In genomic region chrX:168123589-168123965, GRCm38 (mm10) we compare ENCODE assay signal across 9 mouse cellular contexts.
DNase-seq lines count a peak whose midpoint lies in the region; ATAC-seq and TF ChIP-seq lines count a peak whose summit lies in the region.
"Had no signal": no experiment of that assay in that cellular context is flagged by ENCODE, and none has a peak within 500 bp of the region (broad histone marks: within the 10 kb centered on the region; RNA-seq: fewer than 3 reads in every experiment).

No protein-coding gene starts in this region.

- H3K36me3 ChIP-seq in heart, embryonic 13.5 days, result no peaks in the 10 kb centered on the region
- no peaks in the 10 kb centered on the region for H3K36me3 ChIP-seq in limb, embryonic 12.5 days
- H3K36me3 ChIP-seq in stomach, postnatal 0 days (ENCODE audit: control insufficient read depth, insufficient read depth, low read length), result no peaks in the 10 kb centered on the region

- intact Hi-C loops in left cerebral cortex, postnatal 10 days (cut with DNase I), result no loop called here

- TF ChIP-seq EP300 in stomach, postnatal 0 days (optimal IDR thresholded peaks at IDR 0.05), result no peak

- WGBS in heart, embryonic 13.5 days, result 3% methylated on average over 11 of the region's 11 CpGs
- WGBS in limb, embryonic 12.5 days, result 5% methylated on average over 11 of the region's 11 CpGs
- WGBS in stomach, postnatal 0 days, result 10% methylated on average over 11 of the region's 11 CpGs

- no peaks in the 10 kb centered on the region for H3K9me3 ChIP-seq in heart, embryonic 13.5 days
- no peaks in the 10 kb centered on the region for H3K9me3 ChIP-seq in limb, embryonic 12.5 days
- no peaks in the 10 kb centered on the region for H3K9me3 ChIP-seq in stomach, postnatal 0 days (ENCODE audit: control insufficient read depth, low read length)

- peaks cover 51% of the 10 kb centered on the region for H3K27me3 ChIP-seq in heart, embryonic 13.5 days (replicated peaks)
- peaks cover 50% of the 10 kb centered on the region for H3K27me3 ChIP-seq in limb, embryonic 12.5 days
- H3K27me3 ChIP-seq in stomach, postnatal 0 days (ENCODE audit: control insufficient read depth, insufficient read depth, low read length), result no peaks in the 10 kb centered on the region

- no peak for TF ChIP-seq CTCF in stomach, postnatal 0 days (IDR thresholded peaks at IDR 0.05; ENCODE audit: low read depth)

- no peak overlapping the region for H3K9ac ChIP-seq in heart, embryonic 13.5 days
- peak overlapping the region; percentile 34; the same call in 1 of the 2 replicates for H3K9ac ChIP-seq in limb, embryonic 12.5 days (replicated peaks)
- no peak overlapping the region for H3K9ac ChIP-seq in stomach, postnatal 0 days (ENCODE audit: low read length)

- no peak overlapping the region for H3K27ac ChIP-seq in heart, embryonic 13.5 days (replicated peaks)
- no peak overlapping the region for H3K27ac ChIP-seq in limb, embryonic 12.5 days
- H3K27ac ChIP-seq in stomach, postnatal 0 days (replicated peaks), result no peak overlapping the region

- peak overlapping the region; percentile 74 for H3K4me2 ChIP-seq in heart, embryonic 13.5 days
- peak overlapping the region; percentile 73 for H3K4me2 ChIP-seq in limb, embryonic 12.5 days
- H3K4me2 ChIP-seq in stomach, postnatal 0 days (replicated peaks; ENCODE audit: low read depth), result peak overlapping the region; percentile 52

- no peaks in the 10 kb centered on the region for H3K4me1 ChIP-seq in heart, embryonic 13.5 days
- no peaks in the 10 kb centered on the region for H3K4me1 ChIP-seq in limb, embryonic 12.5 days (replicated peaks)
- H3K4me1 ChIP-seq in stomach, postnatal 0 days (replicated peaks; ENCODE audit: control insufficient read depth, insufficient read depth), result no peaks in the 10 kb centered on the region

- peak overlapping the region; percentile 50 for H3K4me3 ChIP-seq in heart, embryonic 13.5 days
- H3K4me3 ChIP-seq in limb, embryonic 12.5 days (replicated peaks), result peak overlapping the region; percentile 44
- peak overlapping the region; percentile 30 for H3K4me3 ChIP-seq in stomach, postnatal 0 days (ENCODE audit: low read depth, low read length)
- H3K4me3 ChIP-seq: myocyte had no signal

- DNase-seq in heart, postnatal 4 days, result no peak
- DNase-seq in retina, embryonic 14.5 days (ENCODE audit: low spot score), result peak; percentile 13
- DNase-seq in retina, postnatal 1 day, result no peak
- DNase-seq in stomach, postnatal 0 days (ENCODE audit: low spot score), result no peak
- no peak for DNase-seq in layer of hippocampus, adult 9-11 months
- no peak for DNase-seq in left cerebral cortex, postnatal 10 days (ENCODE audit: extremely low spot score in 1 of 2, low spot score in 2 of 2)

- no peak for ATAC-seq in heart, embryonic 13.5 days (ENCODE audit: extremely low read depth, insufficient number of reproducible peaks, low FRiP score, low TSS enrichment)
- no peak for ATAC-seq in limb, embryonic 12.5 days (ENCODE audit: insufficient number of reproducible peaks, insufficient read depth, low FRiP score, low TSS enrichment, low read depth)
- no peak for ATAC-seq in stomach, postnatal 0 days (ENCODE audit: low FRiP score, low TSS enrichment)
